Mouse (Mus musculus) G1E-ER4 (cell line): ENCODE results near the gene Rcan1. TPM values are rescaled to one million over a fixed set of nuclear protein-coding genes. Genes with fewer than 3 reads are reported as not detected.

ENCODE experiments used
- GATA1 ChIP-seq: IDR thresholded peaks from one replicate; pipeline ENCODE4 v1.8.0; 2012; ENCODE audit warnings: low read length, inconsistent platforms
- polyA plus RNA-seq: library from polyadenylated mRNA; stranded (reverse); fragments of >175 nt; gene quantifications from 2 replicates; pipeline ENCODE4 v1.2.3, GENCODE M21; 2012

Rcan1 gene
- polyA plus RNA-seq, 1 experiment: 18.7 TPM

DNA sequence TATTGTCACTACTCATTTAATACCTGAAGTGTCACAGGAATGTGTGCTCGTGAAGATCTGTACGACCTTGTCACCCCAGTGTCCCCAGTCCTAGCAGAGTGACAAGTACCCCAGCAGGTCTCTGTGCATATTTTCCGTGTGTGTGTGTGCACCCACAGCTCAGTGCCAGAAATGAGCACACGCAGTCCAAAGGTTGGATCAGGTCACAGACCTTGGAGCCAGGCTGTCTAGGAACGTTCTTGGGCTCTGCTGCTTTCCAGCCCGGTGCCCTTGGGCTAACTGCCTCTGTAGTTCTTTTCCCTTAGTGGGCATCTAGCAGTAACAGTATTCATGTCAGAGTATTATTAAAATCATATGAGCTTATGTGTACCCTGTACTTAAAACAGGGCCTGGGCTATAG lies 16.4 kb upstream of the Rcan1 start:
- no peak for TF ChIP-seq GATA1

DNA sequence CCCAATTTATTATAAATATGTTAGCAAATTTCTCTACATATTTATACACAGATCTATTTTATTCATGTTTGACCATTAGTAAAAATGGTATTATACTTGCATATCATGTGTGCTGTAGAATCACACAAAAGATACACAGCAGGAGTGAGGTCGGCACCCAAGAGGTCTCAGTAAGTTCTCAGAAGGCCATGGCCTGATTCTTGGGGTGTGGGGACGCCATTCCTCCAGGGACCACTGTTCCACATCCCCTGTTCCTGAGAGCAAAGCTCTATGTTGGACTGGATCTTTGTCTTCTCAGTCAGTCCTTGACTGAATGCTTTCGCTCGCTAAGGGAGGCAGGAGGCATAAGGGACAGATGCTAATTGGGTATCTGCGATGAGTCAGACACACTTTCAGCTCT lies 14.8 kb upstream of the Rcan1 start, which contains the start of gene Clic6:
Gene Clic6, plus strand, starts transcription at position 301 of the 400 bp plus-strand sequence.
- no peak for TF ChIP-seq GATA1

DNA sequence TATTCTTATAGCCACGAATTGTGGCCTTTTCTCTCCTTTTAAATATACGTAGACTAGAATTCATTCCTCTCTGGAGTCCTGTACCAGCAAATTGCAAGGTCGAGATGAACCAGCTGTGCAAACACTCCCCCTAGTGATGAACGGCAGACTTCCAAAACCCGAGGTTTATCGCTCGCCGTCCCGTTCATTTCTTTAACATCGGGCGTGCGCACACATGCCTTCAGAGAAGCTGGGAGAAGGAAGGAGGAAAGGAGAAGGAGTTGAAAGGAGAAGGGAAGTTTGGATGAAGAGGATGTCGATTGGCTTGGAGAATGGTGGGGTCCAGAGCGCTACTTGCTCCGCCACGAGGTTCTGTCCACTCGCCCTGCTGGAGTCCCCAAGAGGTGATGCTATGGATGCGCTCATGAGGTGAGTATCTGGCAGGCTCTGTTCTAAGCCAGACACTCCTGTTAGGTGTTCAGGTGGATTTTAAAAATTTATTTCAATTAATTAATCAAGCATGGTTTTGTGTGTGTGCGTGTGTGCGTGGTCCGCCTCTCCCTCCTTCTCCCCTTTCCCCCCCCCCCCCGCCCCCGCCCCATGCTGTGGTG lies 8.0 kb upstream of the Rcan1 start:
- no peak for TF ChIP-seq GATA1

DNA sequence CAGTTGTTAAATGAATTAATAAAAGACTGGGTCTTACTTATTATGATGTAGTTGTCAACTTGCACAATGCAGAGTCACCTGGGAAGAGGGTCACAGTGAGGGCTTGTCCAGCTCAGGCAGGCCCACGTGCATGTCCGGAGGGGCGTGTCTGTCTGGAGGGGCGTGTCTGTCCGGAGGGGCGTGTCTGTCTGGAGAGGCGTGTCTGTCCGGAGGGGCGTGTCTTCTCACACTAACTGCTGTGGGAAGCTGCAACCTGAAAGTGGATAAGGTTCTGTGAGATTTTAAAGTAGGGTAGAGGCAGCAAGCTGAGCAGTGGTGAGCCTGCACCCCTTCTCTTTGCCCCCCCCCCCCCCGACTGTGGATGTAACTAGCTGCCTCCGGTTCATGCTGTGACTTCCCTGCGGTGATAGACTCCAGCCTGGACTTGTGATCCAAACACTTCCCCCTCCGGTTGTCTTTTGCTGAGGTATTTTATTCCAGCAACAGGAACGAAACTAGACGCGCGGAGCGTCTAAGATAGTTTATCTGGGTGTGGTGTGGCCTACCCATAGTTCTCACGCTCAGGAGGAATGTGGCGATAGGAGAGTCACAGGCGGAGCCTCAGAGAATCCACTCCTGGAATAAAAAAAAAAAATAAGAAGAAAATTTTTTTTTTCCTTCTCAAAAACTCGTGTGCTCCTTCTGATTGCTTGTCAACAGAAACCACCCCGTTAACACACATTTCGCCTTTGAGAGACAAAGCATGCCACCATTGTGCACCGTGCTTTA lies 4.6 kb upstream of the Rcan1 start:
- peak; percentile 13 for TF ChIP-seq GATA1

DNA sequence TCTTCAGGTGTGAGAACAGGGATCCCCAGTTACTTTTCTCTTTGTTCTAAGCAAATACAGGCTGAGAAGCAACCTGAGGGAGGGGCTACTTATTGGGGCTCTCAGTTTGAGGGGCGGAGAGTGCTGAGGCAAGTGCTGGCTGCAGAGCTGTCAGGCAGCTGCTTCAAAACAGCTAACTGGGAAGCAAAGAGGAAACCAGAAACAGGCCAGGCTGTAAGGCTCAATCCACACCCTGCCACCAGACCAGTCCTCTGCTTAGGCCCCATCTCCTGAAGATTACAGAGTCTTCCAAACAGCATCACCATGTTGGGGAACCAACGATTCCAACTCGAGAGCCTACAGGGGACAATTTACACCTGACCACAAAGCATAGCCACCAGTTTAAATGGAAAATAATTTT lies 2.2 kb upstream of the Rcan1 start:
- no peak for TF ChIP-seq GATA1

DNA sequence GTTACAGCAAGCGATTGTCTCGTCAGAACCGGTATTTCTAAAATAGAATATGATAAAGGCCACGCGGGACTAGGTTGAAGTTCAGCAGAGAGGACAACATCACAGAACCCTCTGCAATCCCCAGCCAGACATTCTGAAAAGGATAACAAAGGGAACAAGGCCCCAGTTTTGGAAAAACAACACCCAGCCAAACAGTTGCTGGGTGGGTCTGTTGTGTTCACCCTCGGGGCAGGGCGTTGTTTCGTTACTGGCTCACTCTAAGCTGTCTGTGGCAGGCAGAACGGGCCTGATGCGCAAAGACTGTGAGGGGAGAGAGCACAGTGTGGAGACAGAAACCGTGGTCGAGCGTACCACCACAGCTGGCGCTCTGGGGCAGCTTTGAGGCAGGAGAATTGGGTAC lies 2.2 kb downstream of the Rcan1 start:
- no peak for TF ChIP-seq GATA1

DNA sequence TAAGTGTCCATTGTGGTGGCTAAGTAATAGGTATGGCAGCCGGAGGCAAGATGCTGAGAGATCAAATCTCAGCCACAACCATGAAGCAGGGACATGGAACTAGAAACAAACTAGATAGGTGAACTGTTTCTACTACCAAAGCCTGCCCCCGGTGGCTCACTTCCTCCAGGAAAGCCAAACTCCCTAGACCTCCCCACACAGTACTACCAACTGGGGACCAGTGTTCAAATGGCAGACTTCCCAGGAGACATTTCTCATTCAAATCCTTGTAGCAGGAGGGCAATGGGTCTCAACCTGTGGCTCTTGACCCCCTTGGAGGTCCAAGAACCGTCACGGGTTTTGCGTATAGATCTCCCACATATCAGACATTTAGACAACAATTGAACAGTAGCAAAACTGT lies 3.6 kb downstream of the Rcan1 start:
- no peak for TF ChIP-seq GATA1

DNA sequence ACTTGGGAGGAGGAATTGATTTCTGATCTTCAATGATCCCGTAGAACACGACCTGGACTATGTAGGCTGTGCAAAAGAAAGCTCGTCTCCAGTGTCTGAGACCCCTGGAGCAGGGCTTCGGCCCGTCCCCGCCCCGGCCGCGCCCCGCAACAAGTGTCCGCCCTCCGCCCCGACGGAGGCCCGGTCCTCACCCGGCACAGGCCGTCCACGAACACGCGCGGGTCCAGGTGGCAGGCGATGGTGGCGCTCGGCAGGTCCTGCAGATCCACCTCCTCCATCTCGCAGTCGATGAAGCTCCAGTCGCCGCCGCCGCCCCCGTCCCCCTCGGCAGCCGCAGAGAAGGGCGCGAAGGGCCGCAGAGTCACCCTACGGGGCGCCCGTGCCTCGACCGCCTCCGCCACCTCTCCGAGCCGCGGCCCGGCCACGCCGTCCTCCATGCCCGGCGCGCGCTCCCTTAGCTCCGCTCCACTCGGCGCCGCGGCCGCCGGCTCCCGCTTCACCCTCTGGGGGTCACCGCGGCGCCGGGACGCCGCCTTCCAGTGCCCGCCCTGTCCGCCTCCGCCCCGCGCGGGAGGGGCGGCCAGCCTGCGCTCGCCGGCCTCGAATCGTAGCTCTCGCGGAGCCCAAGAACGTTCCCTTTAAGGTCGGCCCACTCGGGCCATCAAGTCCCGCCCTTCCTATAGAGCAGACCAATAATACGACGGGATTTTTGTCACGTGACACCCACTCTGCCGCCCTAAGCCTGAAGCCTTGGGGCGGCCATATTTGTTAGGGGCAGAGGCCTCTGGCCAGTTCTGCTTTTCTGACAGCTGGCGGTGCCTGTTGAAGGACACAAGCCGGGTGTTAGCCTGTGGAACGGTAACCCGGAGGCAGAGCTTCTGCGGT lies 4.8 kb downstream of the Rcan1 start:
- TF ChIP-seq GATA1: no peak

DNA sequence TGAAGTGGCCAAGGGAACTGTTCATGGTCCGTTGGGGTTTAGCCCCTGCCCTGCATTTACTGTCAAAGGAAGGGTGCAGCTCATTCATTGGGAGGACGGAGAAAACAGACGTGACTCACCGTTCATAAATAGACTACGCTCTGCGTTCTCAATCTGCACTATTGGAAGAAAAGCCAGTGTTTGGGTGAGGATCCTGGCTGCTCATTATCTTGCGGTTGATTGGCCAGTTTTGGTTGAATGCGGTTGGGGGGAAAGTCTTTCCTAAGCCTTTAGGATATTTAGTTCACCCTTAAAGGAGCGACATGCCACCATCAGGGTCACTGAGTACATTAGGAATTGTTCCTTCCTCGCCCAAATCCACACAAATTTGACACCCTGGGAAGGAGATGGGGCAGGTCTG lies 5.4 kb downstream of the Rcan1 start:
- TF ChIP-seq GATA1: no peak

DNA sequence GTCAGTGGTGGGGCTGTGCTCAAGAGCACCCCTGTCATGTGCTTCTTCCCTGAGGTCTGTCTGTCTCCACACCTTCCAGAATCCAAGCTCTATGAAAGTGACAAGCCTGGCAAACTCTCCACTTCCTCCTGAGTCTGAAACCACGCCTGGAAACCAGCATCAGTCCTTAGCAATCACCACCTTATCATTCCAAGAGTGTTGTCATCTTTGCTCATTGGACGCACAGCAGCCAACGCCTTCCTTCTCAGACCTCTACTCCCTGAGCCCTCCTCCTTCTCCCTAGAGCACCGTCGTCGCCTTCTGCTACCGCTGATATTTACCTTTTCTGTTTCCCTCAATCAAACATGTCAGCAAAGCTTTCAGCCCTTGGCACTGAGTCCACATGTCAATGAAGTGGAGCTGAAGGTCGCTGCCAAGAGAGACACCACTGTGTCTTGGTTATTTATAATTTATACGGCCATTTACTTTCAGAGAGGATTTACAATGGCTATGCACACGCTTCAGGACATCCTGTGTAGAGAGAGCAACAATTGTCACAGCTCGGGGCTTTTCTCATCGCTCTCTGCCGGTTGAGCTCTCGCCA lies 6.2 kb downstream of the Rcan1 start:
- no peak for TF ChIP-seq GATA1

DNA sequence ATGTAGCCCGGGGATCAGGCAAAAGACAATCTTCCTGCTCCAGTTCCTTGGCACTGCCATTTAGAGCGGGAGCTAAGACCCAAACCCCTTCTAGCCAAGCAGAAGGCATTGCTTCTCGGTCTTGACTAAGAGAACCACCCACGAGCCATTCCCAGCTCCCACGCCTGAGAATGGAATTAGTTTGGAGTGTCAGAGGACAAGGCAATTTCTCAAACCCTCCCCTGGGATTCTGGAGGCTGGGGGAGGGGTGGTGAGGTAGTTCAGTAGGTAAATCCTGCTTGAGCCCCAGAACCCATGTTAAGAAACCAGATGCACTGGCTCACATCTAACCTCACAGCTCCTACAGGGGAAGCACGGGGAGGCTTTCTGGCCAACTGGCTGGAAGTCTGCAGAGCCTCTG lies 9.3 kb downstream of the Rcan1 start:
- TF ChIP-seq GATA1: no peak

DNA sequence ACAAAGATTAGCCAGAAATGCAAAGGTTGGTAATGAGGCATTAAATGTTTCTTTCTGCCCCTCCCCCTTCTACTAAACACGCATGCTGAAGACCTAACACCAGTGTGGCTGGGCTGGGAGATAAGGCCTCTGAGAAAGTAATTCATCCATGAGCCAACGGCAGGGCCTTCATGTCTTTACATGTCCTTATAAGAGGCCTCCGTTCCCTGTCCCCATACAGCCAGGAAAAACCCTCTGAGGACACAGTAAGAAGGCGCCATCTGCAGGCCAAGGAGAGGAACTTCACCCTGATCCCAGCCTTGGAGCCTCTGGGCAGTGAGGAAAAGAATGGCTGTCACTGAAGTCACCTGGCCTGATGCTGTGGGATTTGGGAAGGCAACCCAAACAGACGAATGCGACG lies 13.1 kb downstream of the Rcan1 start:
- no peak for TF ChIP-seq GATA1

DNA sequence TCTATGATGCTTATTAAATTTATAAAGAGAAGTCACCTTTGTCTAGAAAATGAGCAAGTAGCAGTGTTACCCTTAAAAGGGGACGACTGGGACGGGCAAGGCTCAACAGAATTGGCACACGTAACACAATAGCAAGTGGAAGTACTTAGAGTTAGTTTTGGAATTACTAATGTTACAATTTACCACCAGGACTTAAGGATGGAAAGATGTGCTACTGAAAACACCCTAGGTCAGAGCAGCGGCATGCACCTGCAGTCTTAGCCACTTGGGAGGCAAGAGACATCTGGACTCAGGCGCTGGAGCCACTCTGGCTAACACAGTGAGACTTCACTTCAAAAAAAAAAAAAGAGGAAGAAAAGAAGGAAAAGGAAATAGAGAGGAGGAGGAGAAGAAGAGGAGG lies 14.7 kb downstream of the Rcan1 start:
- no peak for TF ChIP-seq GATA1

DNA sequence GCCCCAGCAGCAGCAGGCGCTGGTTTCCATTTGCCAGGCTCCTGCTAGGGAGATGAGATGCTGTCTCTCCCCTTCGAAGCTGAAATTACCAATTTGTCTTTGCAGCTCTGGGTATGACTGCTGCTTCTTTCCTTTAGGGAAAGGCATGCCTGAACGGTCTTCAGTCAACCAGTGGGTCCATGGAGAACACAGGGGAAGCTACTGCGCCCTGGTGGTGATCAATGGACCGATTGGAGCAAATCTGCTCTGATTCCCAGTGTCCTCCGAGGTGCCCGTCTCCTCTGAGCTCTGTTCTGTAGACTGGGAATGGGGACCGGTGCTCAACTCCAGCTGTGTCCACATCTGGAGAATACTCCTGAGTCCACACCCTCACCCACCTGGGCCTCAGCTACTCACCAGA lies 15.2 kb downstream of the Rcan1 start:
- TF ChIP-seq GATA1: no peak

DNA sequence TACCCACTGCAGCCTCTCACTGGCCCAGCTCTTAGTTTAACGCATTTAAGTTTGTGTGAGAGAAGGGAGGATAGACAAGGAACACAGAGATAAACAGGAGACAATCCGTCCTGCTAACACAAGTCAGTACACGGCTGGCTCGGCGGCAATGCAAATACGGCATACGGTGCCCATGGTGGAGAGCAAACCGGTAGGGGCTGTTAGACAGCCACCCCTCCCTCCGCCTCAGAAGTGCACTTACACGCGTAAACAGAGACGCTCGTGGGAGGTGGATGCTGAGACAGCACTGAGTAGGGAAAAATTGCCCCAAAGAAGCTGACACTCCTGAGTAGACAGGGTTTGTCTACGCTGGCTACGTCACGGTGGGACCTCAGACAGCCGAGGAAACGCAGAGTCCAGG lies 16.2 kb downstream of the Rcan1 start:
- no peak for TF ChIP-seq GATA1

DNA sequence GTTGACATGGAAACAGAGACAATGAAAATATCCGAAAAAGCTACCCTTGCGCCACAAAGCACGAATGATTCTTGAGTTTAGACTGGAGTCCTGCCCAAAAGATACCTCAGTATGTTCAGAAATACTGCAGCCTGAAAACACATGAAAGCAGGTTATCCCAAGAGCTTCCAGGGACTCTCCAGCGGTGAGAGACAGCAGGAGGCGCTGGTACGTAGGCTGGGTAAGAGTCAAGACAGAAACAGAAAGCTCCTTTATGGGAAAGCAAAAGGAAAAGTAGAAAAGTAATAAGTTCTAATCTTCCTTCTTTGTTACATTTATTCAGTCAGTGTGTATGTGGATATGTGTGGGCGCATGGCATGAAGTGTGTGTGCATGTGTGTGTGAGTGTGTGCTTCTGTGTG lies 16.7 kb downstream of the Rcan1 start:
- no peak for TF ChIP-seq GATA1

DNA sequence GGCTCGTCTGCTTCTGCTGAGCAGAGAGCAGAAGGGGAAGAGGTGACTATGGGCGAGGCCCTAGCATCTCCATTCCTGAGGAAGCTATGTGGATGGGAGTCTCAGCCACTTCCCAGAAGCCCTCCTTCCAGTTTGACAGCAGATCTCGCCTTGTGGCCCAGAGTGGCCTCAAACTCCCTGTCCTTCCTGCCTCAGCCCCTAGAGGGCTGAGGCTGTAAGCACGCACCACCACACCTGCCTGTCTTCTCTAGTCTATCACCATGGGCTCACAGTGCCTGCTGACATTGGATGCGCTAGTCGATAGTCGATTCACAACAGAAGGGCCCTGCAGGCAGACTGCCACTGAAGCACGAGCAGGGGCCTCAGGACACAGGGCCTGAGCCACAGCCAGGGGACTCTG lies 18.1 kb downstream of the Rcan1 start:
- no peak for TF ChIP-seq GATA1
